Mouse (Mus musculus) liver, adult 2 months (tissue): Measurements from ENCODE around the gene Stxbp3.

Experiments
- CTCF ChIP-seq: fragments of 200-500 bp; IDR thresholded peaks from 2 replicates; pipeline ENCODE4 v1.5.1; 2011; ENCODE audit warnings: low read depth, low read length, control low read depth
- POLR2A ChIP-seq: fragments of 200-500 bp; IDR thresholded peaks from 2 replicates; pipeline ENCODE4 v1.6.1; 2011; ENCODE audit warnings: low read length, control low read depth; ENCODE audit not compliant: insufficient read depth; ENCODE audit errors: extremely low read depth

GRCm38 (mm10) chr3:108865129-108865528 lies 24.8 kb upstream of the Stxbp3 start:
- no peak for TF ChIP-seq CTCF
- no peak for TF ChIP-seq POLR2A
